In genomic region chr7:121935906-121936794, GRCm38 (mm10) we compare ENCODE assay signal across 8 mouse cellular contexts. TPM values are rescaled to one million over a fixed set of nuclear protein-coding genes. Genes with fewer than 3 reads are reported as not detected.
DNase-seq lines count a peak whose midpoint lies in the region; ATAC-seq lines count a peak whose summit lies in the region.

No protein-coding gene starts in this region.

- H3K4me2 ChIP-seq in hindbrain, embryonic 15.5 days, result no peak overlapping the region
- no peak overlapping the region for H3K4me2 ChIP-seq in hindbrain, embryonic 12.5 days (replicated peaks)
- H3K4me2 ChIP-seq in heart, embryonic 12.5 days, result no peak overlapping the region; the same call in 1 of the 2 replicates
- H3K4me2 ChIP-seq in kidney, embryonic 16.5 days (replicated peaks; ENCODE audit: low read depth, low read length), result no peak overlapping the region
- H3K4me2 ChIP-seq in midbrain, embryonic 13.5 days (replicated peaks), result no peak overlapping the region

- no peaks in the 10 kb centered on the region for H3K27me3 ChIP-seq in hindbrain, embryonic 15.5 days
- no peaks in the 10 kb centered on the region for H3K27me3 ChIP-seq in hindbrain, embryonic 12.5 days
- H3K27me3 ChIP-seq in heart, embryonic 12.5 days (replicated peaks), result no peaks in the 10 kb centered on the region
- H3K27me3 ChIP-seq in kidney, embryonic 16.5 days (ENCODE audit: insufficient read depth, low read length), result no peaks in the 10 kb centered on the region
- no peaks in the 10 kb centered on the region for H3K27me3 ChIP-seq in midbrain, embryonic 13.5 days

- ATAC-seq in hindbrain, embryonic 15.5 days (ENCODE audit: low FRiP score, low read depth), result no peak
- ATAC-seq in hindbrain, embryonic 12.5 days (ENCODE audit: low FRiP score), result no peak
- 0 out of 2 replicates have a peak, but pooled peaks have one; percentile 22 for ATAC-seq in heart, embryonic 12.5 days (ENCODE audit: insufficient number of reproducible peaks, low FRiP score)
- ATAC-seq in kidney, embryonic 16.5 days (ENCODE audit: low FRiP score, low TSS enrichment), result peak; percentile 79
- no peak for ATAC-seq in midbrain, embryonic 13.5 days

- 0 out of 2 replicates have a peak, but pooled peaks cover 3% of the 10 kb centered on the region for H3K36me3 ChIP-seq in hindbrain, embryonic 15.5 days
- H3K36me3 ChIP-seq in hindbrain, embryonic 12.5 days, result peaks cover 6% of the 10 kb centered on the region; the same call in 1 of the 2 replicates
- peaks cover 12% of the 10 kb centered on the region; the same call in 1 of the 2 replicates for H3K36me3 ChIP-seq in heart, embryonic 12.5 days
- H3K36me3 ChIP-seq in kidney, embryonic 16.5 days (ENCODE audit: insufficient read depth, low read length), result peaks cover 4% of the 10 kb centered on the region; the same call in 1 of the 2 replicates
- H3K36me3 ChIP-seq in midbrain, embryonic 13.5 days, result peaks cover 23% of the 10 kb centered on the region

- DNase-seq in adrenal gland, adult 2 months, result peak; percentile 32
- no peak for DNase-seq in adrenal gland, postnatal 4 days (ENCODE audit: low spot score in 2 of 2)
- DNase-seq in testis, postnatal 10 days (ENCODE audit: low spot score), result no peak

- no peak overlapping the region for H3K9ac ChIP-seq in hindbrain, embryonic 15.5 days
- H3K9ac ChIP-seq in hindbrain, embryonic 12.5 days, result no peak overlapping the region
- H3K9ac ChIP-seq in heart, embryonic 12.5 days, result no peak overlapping the region
- no peak overlapping the region for H3K9ac ChIP-seq in kidney, embryonic 16.5 days (replicated peaks; ENCODE audit: low read length)
- no peak overlapping the region for H3K9ac ChIP-seq in midbrain, embryonic 13.5 days (replicated peaks)

- peaks cover 35% of the 10 kb centered on the region for H3K4me1 ChIP-seq in hindbrain, embryonic 15.5 days (replicated peaks)
- H3K4me1 ChIP-seq in hindbrain, embryonic 12.5 days, result peaks cover 21% of the 10 kb centered on the region
- H3K4me1 ChIP-seq in heart, embryonic 12.5 days (replicated peaks), result peaks cover 64% of the 10 kb centered on the region
- peaks cover 29% of the 10 kb centered on the region for H3K4me1 ChIP-seq in kidney, embryonic 16.5 days (ENCODE audit: insufficient read depth, low read length)
- peaks cover 26% of the 10 kb centered on the region for H3K4me1 ChIP-seq in midbrain, embryonic 13.5 days (replicated peaks)

- WGBS in hindbrain, embryonic 15.5 days, result 79% methylated on average over 12 of the region's 12 CpGs
- 81% methylated on average over 12 of the region's 12 CpGs for WGBS in hindbrain, embryonic 12.5 days
- WGBS in heart, embryonic 12.5 days, result 53% methylated on average over 12 of the region's 12 CpGs
- 43% methylated on average over 12 of the region's 12 CpGs for WGBS in kidney, embryonic 16.5 days
- 84% methylated on average over 12 of the region's 12 CpGs for WGBS in midbrain, embryonic 13.5 days

- no peak overlapping the region for H3K4me3 ChIP-seq in hindbrain, embryonic 15.5 days
- no peak overlapping the region for H3K4me3 ChIP-seq in hindbrain, embryonic 12.5 days
- no peak overlapping the region for H3K4me3 ChIP-seq in heart, embryonic 12.5 days
- no peak overlapping the region for H3K4me3 ChIP-seq in kidney, embryonic 16.5 days (ENCODE audit: low read length)
- no peak overlapping the region for H3K4me3 ChIP-seq in midbrain, embryonic 13.5 days (replicated peaks)

- 0 out of 2 replicates have a peak overlapping the region, but pooled peaks have one; percentile 33 for H3K27ac ChIP-seq in hindbrain, embryonic 15.5 days (replicated peaks)
- H3K27ac ChIP-seq in hindbrain, embryonic 12.5 days, result no peak overlapping the region
- H3K27ac ChIP-seq in heart, embryonic 12.5 days (ENCODE audit: poor library complexity, severe bottlenecking), result no peak overlapping the region
- H3K27ac ChIP-seq in kidney, embryonic 16.5 days (ENCODE audit: low read length), result peak overlapping the region; percentile 81
- no peak overlapping the region for H3K27ac ChIP-seq in midbrain, embryonic 13.5 days

- H3K9me3 ChIP-seq in hindbrain, embryonic 15.5 days, result no peaks in the 10 kb centered on the region
- H3K9me3 ChIP-seq in hindbrain, embryonic 12.5 days (replicated peaks), result no peaks in the 10 kb centered on the region
- no peaks in the 10 kb centered on the region for H3K9me3 ChIP-seq in heart, embryonic 12.5 days (replicated peaks)
- H3K9me3 ChIP-seq in kidney, embryonic 16.5 days (ENCODE audit: low read length), result no peaks in the 10 kb centered on the region
- H3K9me3 ChIP-seq in midbrain, embryonic 13.5 days, result no peaks in the 10 kb centered on the region

RNA-seq across cellular contexts. Expression of gene Cog7, which starts 45.4 kb away (rescaled TPM):
- 10 to 100 TPM; 26.9 to 35.8 TPM for total RNA-seq in adrenal gland, adult 2 months (2021)
- polyA plus RNA-seq in adrenal gland, adult 2 months (2012; rRNA removed), result 25.7 and 26.9 TPM in 2 replicates
- 10 to 100 TPM; 31.1 to 32.6 TPM for total RNA-seq in adrenal gland, postnatal 4 days (2021)
- 26.8 and 29.8 TPM in 2 replicates for polyA plus RNA-seq in hindbrain, embryonic 15.5 days (2015; fragmentation: Nextera tagmentation; extraction: Ambion mirVana)
- 21.1 and 22.4 TPM in 2 replicates for polyA plus RNA-seq in hindbrain, embryonic 12.5 days (2016; fragmentation: Nextera tagmentation; extraction: Ambion mirVana)
- polyA plus RNA-seq in heart, embryonic 12.5 days (2016; fragmentation: Nextera tagmentation; extraction: Ambion mirVana), result 18.1 and 18.8 TPM in 2 replicates
- 32.9 and 33.0 TPM in 2 replicates for polyA plus RNA-seq in kidney, embryonic 16.5 days (2015; fragmentation: Nextera tagmentation; extraction: Ambion mirVana)
- 20.6 TPM in 2 replicates for polyA plus RNA-seq in midbrain, embryonic 13.5 days (2015; fragmentation: Nextera tagmentation; extraction: Ambion mirVana)

Comparison
In these comparisons a context has a peak if more than half of its experiments do, and no peak if none do; other contexts are left out.
1. H3K27ac ChIP-seq: peak in hindbrain, embryonic 15.5 days (single experiment) and kidney, embryonic 16.5 days (single experiment); none in hindbrain, embryonic 12.5 days (single experiment), heart, embryonic 12.5 days (single experiment) and midbrain, embryonic 13.5 days (single experiment).
2. ATAC-seq: peak in heart, embryonic 12.5 days (single experiment) and kidney, embryonic 16.5 days (single experiment); none in hindbrain, embryonic 15.5 days (single experiment), hindbrain, embryonic 12.5 days (single experiment) and midbrain, embryonic 13.5 days (single experiment).